Mouse (Mus musculus) activated CD4-positive, CD25-positive, alpha-beta regulatory T cell, adult 4 months (primary cell): ENCODE data around the gene Zfp119b. TPM values are rescaled to one million over a fixed set of nuclear protein-coding genes. Genes with fewer than 3 reads are reported as not detected.

ENCODE experiments used
- polyA plus RNA-seq, 2 experiments: library from polyadenylated mRNA; unstranded; fragments of 100-300 nt; shearing (Covaris generic); gene quantifications; one replicate each; pipeline ENCODE4 v1.2.1; 2017

Zfp119b gene
- polyA plus RNA-seq, 2 experiments from 2014 or later = 17.2 to 17.4 TPM

Other genes with a start within 250 kb of the Zfp119b start
- gene Pot1b, start 236.9 kb downstream of the Zfp119b start, polyA plus RNA-seq = 10 to 100 TPM; 14.0 to 17.5 TPM
- under 1 TPM in 1 of 2 experiments, not detected in 1; 0.38 TPM for gene Adgre4, start 199.5 kb downstream of the Zfp119b start, polyA plus RNA-seq
- 10 to 100 TPM; 17.3 to 17.8 TPM for gene Zfp119a, start 70.6 kb downstream of the Zfp119b start, polyA plus RNA-seq
- gene Zfp959, start 57.4 kb downstream of the Zfp119b start, polyA plus RNA-seq = 10 to 100 TPM; 28.5 to 36.9 TPM
- gene Ebi3, start 3.1 kb upstream of the Zfp119b start, polyA plus RNA-seq = 10 to 100 TPM; 52.7 to 95.2 TPM
- 10 to 100 TPM; 26.9 to 30.2 TPM for gene Yju2, start 9.6 kb upstream of the Zfp119b start, polyA plus RNA-seq
- not detected for gene Shd, start 21.0 kb upstream of the Zfp119b start, polyA plus RNA-seq
- not detected for gene Fsd1, start 37.0 kb upstream of the Zfp119b start, polyA plus RNA-seq
- gene Stap2, start 56.1 kb upstream of the Zfp119b start, polyA plus RNA-seq = under 1 TPM in 1 of 2 experiments, not detected in 1; 0.54 TPM
- 10 to 100 TPM; 22.9 to 23.8 TPM for gene Mpnd, start 56.2 kb upstream of the Zfp119b start, polyA plus RNA-seq
- gene Sh3gl1, start 87.1 kb upstream of the Zfp119b start, polyA plus RNA-seq = 100 to 1,000 TPM in 1 of 2 experiments, 10 to 100 TPM in 1; 84.9 to 114 TPM
- 1 to 10 TPM; 1.0 to 1.6 TPM for gene Chaf1a, start 90.9 kb upstream of the Zfp119b start, polyA plus RNA-seq
- gene Ubxn6, start 125.5 kb upstream of the Zfp119b start, polyA plus RNA-seq = 10 to 100 TPM; 33.8 to 42.1 TPM
- gene Hdgfl2, start 130.1 kb upstream of the Zfp119b start, polyA plus RNA-seq = 10 to 100 TPM; 35.7 to 44.6 TPM
- under 1 TPM in 1 of 2 experiments, not detected in 1; 0.15 TPM for gene Plin4, start 160.3 kb upstream of the Zfp119b start, polyA plus RNA-seq
- not detected for gene Plin5, start 168.1 kb upstream of the Zfp119b start, polyA plus RNA-seq
- under 1 TPM in 1 of 2 experiments, not detected in 1; 0.34 TPM for gene Lrg1, start 172.5 kb upstream of the Zfp119b start, polyA plus RNA-seq
- not detected for gene Sema6b, start 190.8 kb upstream of the Zfp119b start, polyA plus RNA-seq
- gene Tnfaip8l1, start 213.0 kb upstream of the Zfp119b start, polyA plus RNA-seq = 10 to 100 TPM; 34.9 to 38.7 TPM
- 10 to 100 TPM; 57.3 to 59.9 TPM for gene Mydgf, start 234.4 kb upstream of the Zfp119b start, polyA plus RNA-seq